Mouse (Mus musculus) hindbrain, embryonic 16.5 days (tissue): ENCODE results near the gene Olfr1440. TPM values are rescaled to one million over a fixed set of nuclear protein-coding genes. Genes with fewer than 3 reads are reported as not detected.

Experiments
- ATAC-seq: fragments of 200-750 bp; cut with Nextera tagmentation; 2 replicates; pipeline ENCODE4 v1.8.0; 2017; ENCODE audit warnings: moderate TSS enrichment, moderate library complexity
- H3K27ac ChIP-seq: fragments of 300-500 bp; sonication (generic); 2 replicates; pipeline ENCODE4 v1.5.1; 2014; ENCODE audit warnings: low read depth, mild to moderate bottlenecking, control low read depth, low read length, moderate library complexity
- H3K27me3 ChIP-seq: fragments of 300-500 bp; sonication (generic); replicated peaks from 2 replicates; pipeline ENCODE4 v1.6.1; 2014; ENCODE audit warnings: low read length; ENCODE audit not compliant: control insufficient read depth, insufficient read depth
- H3K36me3 ChIP-seq: fragments of 300-500 bp; sonication (generic); 2 replicates; pipeline ENCODE4 v1.6.1; 2014; ENCODE audit warnings: mild to moderate bottlenecking, low read length, moderate library complexity, mixed read lengths; ENCODE audit not compliant: control insufficient read depth, insufficient read depth
- H3K4me1 ChIP-seq: fragments of 300-500 bp; sonication (generic); 2 replicates; pipeline ENCODE4 v1.6.1; 2014; ENCODE audit warnings: low read depth, low read length; ENCODE audit not compliant: control insufficient read depth, insufficient read depth
- H3K4me2 ChIP-seq: fragments of 300-500 bp; sonication (generic); 2 replicates; pipeline ENCODE4 v1.6.1; 2014; ENCODE audit warnings: mild to moderate bottlenecking, low read length, control low read depth, moderate library complexity
- H3K4me3 ChIP-seq: fragments of 300-500 bp; sonication (generic); 2 replicates; pipeline ENCODE4 v1.5.1; 2014; ENCODE audit warnings: mild to moderate bottlenecking, low read length, control low read depth, moderate library complexity
- H3K9ac ChIP-seq: fragments of 300-500 bp; sonication (generic); 2 replicates; pipeline ENCODE4 v1.6.1; 2014; ENCODE audit warnings: low read depth, mild to moderate bottlenecking, control low read depth, low read length, moderate library complexity
- H3K9me3 ChIP-seq: fragments of 300-500 bp; sonication (generic); 2 replicates; pipeline ENCODE4 v1.6.1; 2014; ENCODE audit warnings: mild to moderate bottlenecking, low read length, moderate library complexity; ENCODE audit not compliant: control insufficient read depth
- WGBS: fragments of 180-500 bp; shearing (Covaris S2); extraction: QIAGEN DNeasy Blood & Tissue Kit; methylation state at CpG from one replicate; pipeline ENCODE4 v1.1.7; 2014; 5-methylcytosine and 5-hydroxymethylcytosine counted together
- polyA plus RNA-seq: library from polyadenylated mRNA; unstranded; fragments of >200 nt; fragmentation: Nextera tagmentation; extraction: Ambion mirVana; gene quantifications from 2 replicates; pipeline ENCODE4 v1.2.1, GENCODE M21; 2015

Gene Olfr1440
- polyA plus RNA-seq, 1 experiment from 2014 or later, result not detected

GRCm38 (mm10) chr19:12433033-12433432 is 46.0 kb downstream of the Olfr1440 start:
- peak; percentile 80 for ATAC-seq
- WGBS, result 3% methylated on average over 2 of the region's 2 CpGs

GRCm38 (mm10) chr19:12435011-12435416 is 47.9 kb downstream of the Olfr1440 start:
- no peak overlapping the region for H3K4me3 ChIP-seq
- WGBS, result 81% methylated on average over 4 of the region's 4 CpGs
- no peak overlapping the region for H3K27ac ChIP-seq
- no peak overlapping the region for H3K4me2 ChIP-seq
- no peak overlapping the region for H3K9ac ChIP-seq
- H3K36me3 ChIP-seq, result no peaks in the 10 kb centered on the region
- no peaks in the 10 kb centered on the region for H3K4me1 ChIP-seq
- H3K9me3 ChIP-seq, result no peaks in the 10 kb centered on the region
- no peaks in the 10 kb centered on the region for H3K27me3 ChIP-seq
- no peak for ATAC-seq

More at GRCm38 (mm10) chr19:12433033-12433432, 46.0 kb downstream of the Olfr1440 start:
- Histone ChIP-seq H3K4me2 (no peak overlapping the region), H3K4me1 (no peaks in the 10 kb centered on the region), H3K27me3 (no peaks in the 10 kb centered on the region), H3K27ac (no peak overlapping the region), H3K4me3 (no peak overlapping the region), H3K36me3 (no peaks in the 10 kb centered on the region), H3K9me3 (no peaks in the 10 kb centered on the region), H3K9ac (no peak overlapping the region)

- H3K9ac ChIP-seq, result no peak overlapping the region
- H3K4me2 ChIP-seq, result no peak overlapping the region
- H3K36me3 ChIP-seq, result no peaks in the 10 kb centered on the region
- H3K4me3 ChIP-seq, result no peak overlapping the region
- no peaks in the 10 kb centered on the region for H3K9me3 ChIP-seq
- H3K4me1 ChIP-seq, result no peaks in the 10 kb centered on the region
- 88% methylated on average over 4 of the region's 4 CpGs for WGBS
- no peak overlapping the region for H3K27ac ChIP-seq
- no peak for ATAC-seq
- no peaks in the 10 kb centered on the region for H3K27me3 ChIP-seq
Measured at GRCm38 (mm10) chr19:12435750-12436524, 48.9 kb downstream of the Olfr1440 start.

GRCm38 (mm10) chr19:12439581-12439980 is 52.5 kb downstream of the Olfr1440 start:
- no peak overlapping the region for H3K9ac ChIP-seq
- H3K36me3 ChIP-seq, result no peaks in the 10 kb centered on the region
- H3K9me3 ChIP-seq, result no peaks in the 10 kb centered on the region
- no peak overlapping the region for H3K4me2 ChIP-seq
- no peaks in the 10 kb centered on the region for H3K27me3 ChIP-seq
- ATAC-seq, result no peak
- 47% methylated on average over 1 of the region's 1 CpGs for WGBS
- no peak overlapping the region for H3K27ac ChIP-seq
- H3K4me3 ChIP-seq, result no peak overlapping the region
- H3K4me1 ChIP-seq, result no peaks in the 10 kb centered on the region

- no peak overlapping the region for H3K4me2 ChIP-seq
- no peaks in the 10 kb centered on the region for H3K4me1 ChIP-seq
- no peak overlapping the region for H3K9ac ChIP-seq
- H3K9me3 ChIP-seq, result no peaks in the 10 kb centered on the region
- H3K36me3 ChIP-seq, result no peaks in the 10 kb centered on the region
- H3K27me3 ChIP-seq, result no peaks in the 10 kb centered on the region
- no peak for ATAC-seq
- no peak overlapping the region for H3K4me3 ChIP-seq
- WGBS, result 67% methylated on average over 5 of the region's 5 CpGs
- no peak overlapping the region for H3K27ac ChIP-seq
Measured at GRCm38 (mm10) chr19:12440103-12440725, 53.1 kb downstream of the Olfr1440 start.

- Histone ChIP-seq H3K27ac (no peak overlapping the region), H3K4me3 (no peak overlapping the region), H3K36me3 (no peaks in the 10 kb centered on the region), H3K4me2 (no peak overlapping the region), H3K9me3 (no peaks in the 10 kb centered on the region), H3K27me3 (no peaks in the 10 kb centered on the region), H3K4me1 (no peaks in the 10 kb centered on the region), H3K9ac (no peak overlapping the region)
- WGBS, result 87% methylated on average over 4 of the region's 4 CpGs
- ATAC-seq, result no peak
Measured at GRCm38 (mm10) chr19:12442560-12442959, 55.5 kb downstream of the Olfr1440 start.

- Histone ChIP-seq H3K27me3 (no peaks in the 10 kb centered on the region), H3K4me2 (no peak overlapping the region), H3K27ac (no peak overlapping the region), H3K36me3 (no peaks in the 10 kb centered on the region), H3K4me1 (no peaks in the 10 kb centered on the region), H3K4me3 (no peak overlapping the region), H3K9me3 (no peaks in the 10 kb centered on the region), H3K9ac (no peak overlapping the region)
- 83% methylated on average over 3 of the region's 3 CpGs for WGBS
- no peak for ATAC-seq
Measured at GRCm38 (mm10) chr19:12445014-12445413, 57.9 kb downstream of the Olfr1440 start.

Other genes with a start within 250 kb of the Olfr1440 start
- not detected in 2 replicates for gene Olfr1555-ps1, start 217.2 kb upstream of the Olfr1440 start, polyA plus RNA-seq
- not detected in 2 replicates for gene Olfr1431, start 186.6 kb upstream of the Olfr1440 start, polyA plus RNA-seq
- not detected in 2 replicates for gene Olfr1432, start 154.7 kb upstream of the Olfr1440 start, polyA plus RNA-seq
- gene Olfr262, start 145.6 kb upstream of the Olfr1440 start, polyA plus RNA-seq, result not detected in 2 replicates
- gene Olfr235, start 126.2 kb upstream of the Olfr1440 start, polyA plus RNA-seq, result not detected in 2 replicates
- gene Olfr1434, start 107.4 kb upstream of the Olfr1440 start, polyA plus RNA-seq, result not detected in 2 replicates
- gene Olfr1436, start 88.1 kb upstream of the Olfr1440 start, polyA plus RNA-seq, result not detected in 2 replicates
- not detected in 2 replicates for gene Olfr1437, start 62.2 kb upstream of the Olfr1440 start, polyA plus RNA-seq
- not detected in 2 replicates for gene Olfr1438-ps1, start 51.4 kb upstream of the Olfr1440 start, polyA plus RNA-seq
- not detected in 2 replicates for gene Olfr1441, start 30.2 kb downstream of the Olfr1440 start, polyA plus RNA-seq
- not detected in 2 replicates for gene Pfpl, start 40.6 kb downstream of the Olfr1440 start, polyA plus RNA-seq
- 0.66 and 0.77 TPM in 2 replicates for gene Mpeg1, start 73.5 kb downstream of the Olfr1440 start, polyA plus RNA-seq
- gene Dtx4, start 114.2 kb downstream of the Olfr1440 start, polyA plus RNA-seq, result 32.7 and 39.2 TPM in 2 replicates
- 6.2 and 6.9 TPM in 2 replicates for gene Fam111a, start 158.5 kb downstream of the Olfr1440 start, polyA plus RNA-seq
- gene Gm4952, start 212.7 kb downstream of the Olfr1440 start, polyA plus RNA-seq, result 0.11 and 0.20 TPM in 2 replicates
- not detected in 2 replicates for gene Glyat, start 246.0 kb downstream of the Olfr1440 start, polyA plus RNA-seq